Mouse (Mus musculus) skeletal muscle tissue, adult 2 months (tissue): ENCODE data around the gene Ttll11.

Source experiments
- DNase-seq: peaks from one replicate; pipeline ENCODE4 v3.0.0-alpha.2; 2012; ENCODE audit warnings: low read depth, low spot score

Gene Ttll11

DNA sequence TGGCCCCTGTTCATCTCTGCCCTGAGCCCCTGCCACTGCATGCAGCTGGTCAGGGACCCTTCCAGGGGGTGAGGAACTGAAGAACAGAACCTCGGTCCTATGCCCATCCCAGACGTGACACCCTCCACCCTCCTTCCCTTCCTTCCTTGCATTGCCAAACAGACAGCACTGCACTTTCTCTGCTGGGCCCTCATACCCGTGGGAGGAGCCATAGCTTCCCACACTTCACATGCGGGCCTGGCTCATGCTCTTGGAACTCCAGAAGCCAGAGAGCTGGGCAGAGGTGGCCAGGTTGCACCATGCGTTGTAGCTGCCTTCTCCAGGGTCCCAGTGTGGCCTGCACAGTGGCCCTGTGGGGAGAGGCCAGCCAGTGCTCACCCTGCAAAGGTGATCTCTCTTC, 251.1 kb downstream of the Ttll11 start:
- DNase-seq = no peak

DNA sequence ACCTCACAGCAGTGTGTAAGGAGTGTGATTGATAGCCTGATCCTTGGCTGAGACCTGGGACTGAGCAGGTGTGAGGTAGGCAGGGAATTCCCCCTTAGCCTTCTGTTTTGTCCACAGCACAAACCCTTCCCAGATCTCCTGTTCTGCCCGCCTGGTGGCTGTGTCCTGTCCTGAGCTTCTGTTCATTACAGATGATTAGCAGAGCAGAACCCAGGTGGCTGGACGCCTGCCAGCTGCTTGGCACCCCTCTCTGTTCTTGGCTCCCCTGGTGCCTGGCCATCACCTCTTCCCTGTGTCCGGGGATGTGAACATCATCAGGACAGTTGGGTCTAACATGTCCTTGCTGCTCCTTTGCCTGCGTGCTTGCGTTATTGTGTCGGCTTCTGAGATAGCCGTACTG, 256.0 kb downstream of the Ttll11 start:
- DNase-seq = no peak

DNA sequence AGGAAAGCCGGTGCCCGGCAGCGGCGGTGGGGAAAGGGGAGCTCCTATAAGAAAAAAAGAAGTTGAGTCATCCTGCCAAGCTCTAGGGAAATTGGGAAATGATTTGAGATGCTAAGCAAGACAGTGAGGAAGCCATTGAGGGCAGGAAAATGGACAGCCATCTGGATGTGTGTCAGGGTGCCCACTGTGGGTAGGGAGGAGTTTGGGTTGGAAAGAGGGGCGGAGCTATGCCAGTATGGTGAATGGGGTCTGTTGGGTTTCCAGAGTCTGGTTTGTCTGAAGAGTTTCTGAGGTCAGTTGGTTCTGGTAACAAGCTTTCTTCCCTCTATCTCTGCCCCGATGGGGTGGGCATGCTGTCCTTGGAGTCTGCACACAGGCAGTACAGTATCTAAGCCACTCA, 256.4 kb downstream of the Ttll11 start:
- no peak for DNase-seq

DNA sequence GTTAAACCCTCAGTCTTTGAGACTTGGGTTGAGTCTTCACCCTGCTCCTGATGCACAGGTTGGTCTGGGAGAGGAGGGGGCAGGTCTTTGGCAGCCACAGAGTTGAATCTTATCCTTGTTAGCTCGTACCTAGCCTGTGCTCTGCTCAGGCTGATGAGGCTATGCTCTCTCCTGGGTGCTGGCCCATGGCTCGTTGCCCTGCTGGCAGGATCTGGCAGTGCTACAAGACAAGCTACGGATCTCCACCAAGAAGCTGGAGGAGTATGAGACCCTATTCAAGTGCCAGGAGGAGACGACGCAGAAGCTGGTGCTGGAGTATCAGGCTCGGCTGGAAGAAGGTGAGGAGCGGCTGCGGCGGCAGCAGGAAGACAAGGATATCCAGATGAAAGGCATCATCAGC, 256.9 kb downstream of the Ttll11 start:
- DNase-seq = no peak

DNA sequence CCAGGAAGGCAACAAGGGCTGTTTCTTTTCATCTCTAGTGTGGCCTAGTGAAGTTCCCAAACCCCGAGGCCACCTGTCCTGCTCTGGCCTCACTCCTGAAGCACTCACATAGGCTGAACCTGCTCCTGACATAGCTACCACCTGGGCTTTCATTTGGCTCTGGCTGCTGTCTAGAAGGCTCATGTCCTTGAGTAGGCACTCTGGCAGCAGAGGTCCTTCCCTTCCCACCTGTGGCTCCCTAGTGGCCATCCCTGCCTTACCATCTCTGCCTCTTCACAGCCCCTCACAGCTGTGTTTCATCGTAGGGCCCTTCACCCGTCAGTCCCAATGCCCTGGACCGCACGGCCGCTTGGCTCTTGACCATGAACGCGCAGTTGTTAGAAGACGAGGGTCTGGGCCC, 258.8 kb downstream of the Ttll11 start:
- DNase-seq = no peak

DNA sequence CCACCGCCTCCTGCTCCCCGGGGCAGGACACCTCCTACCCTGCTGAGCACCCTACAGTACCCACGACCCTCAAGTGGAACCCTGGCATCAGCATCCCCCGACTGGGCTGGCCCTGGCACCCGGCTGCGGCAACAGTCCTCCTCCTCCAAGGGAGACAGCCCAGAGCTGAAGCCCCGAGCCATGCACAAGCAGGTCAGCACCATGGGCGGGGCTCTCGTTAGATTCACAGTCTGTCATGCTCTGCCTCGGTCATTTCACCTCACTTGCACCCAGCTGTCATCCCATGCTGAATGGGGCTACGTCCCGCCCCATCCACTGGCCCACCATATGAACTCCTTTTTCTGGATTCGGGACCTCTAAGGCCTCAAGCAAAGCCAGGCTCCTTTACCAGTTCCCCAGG, 259.2 kb downstream of the Ttll11 start:
- no peak for DNase-seq

DNA sequence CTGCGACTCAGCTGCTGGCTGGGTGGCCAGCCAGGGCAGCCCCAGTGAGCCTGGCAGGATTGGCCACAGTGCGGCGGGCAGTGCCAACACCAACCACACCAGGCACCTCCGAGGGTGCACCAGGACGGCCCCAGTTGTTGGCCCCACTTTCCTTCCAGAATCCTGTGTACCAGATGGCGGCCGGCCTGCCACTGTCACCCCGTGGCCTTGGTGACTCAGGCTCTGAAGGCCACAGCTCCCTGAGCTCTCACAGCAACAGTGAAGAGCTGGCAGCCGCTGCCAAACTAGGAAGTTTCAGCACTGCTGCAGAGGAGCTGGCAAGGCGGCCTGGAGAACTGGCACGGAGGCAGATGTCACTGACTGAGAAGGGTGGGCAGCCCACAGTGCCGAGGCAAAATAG, 259.6 kb downstream of the Ttll11 start:
- peak; percentile 70 for DNase-seq

DNA sequence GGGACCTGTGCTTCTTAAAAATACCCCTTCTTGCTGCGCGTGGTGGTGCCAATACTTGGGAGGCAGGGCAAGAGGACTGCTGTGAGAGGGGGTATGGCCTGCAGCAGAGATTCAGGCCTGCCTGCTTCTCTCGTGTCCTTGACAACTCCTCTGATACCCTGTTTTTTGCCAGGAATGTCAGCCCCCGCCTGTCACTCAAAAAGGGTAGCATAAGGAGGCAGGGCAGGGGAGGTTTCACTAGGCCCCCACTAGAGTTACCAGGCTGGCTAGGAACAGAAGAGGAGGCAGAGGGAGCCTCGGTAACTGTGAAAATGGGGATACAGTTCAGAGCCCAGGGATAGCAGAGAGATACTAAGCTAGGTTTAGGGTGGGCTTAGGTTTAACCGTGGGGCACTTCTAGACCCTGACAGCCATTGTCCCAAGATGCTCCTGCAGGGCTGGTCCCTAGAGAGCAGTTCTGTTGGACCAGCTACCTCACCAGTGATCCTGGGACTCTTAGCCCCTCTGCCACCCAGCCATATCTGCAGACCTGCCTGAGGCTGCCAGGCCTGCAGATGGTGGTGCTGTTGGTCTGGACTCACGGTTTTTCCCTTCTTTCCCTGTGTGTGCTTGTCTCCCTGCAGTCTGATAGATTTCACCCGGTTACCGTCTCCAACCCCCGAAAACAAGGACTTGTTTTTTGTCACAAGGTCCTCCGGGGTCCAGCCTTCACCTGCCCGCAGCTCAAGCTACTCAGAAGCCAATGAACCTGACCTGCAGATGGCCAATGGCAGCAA, 260.3 kb downstream of the Ttll11 start:
- DNase-seq = no peak

DNA sequence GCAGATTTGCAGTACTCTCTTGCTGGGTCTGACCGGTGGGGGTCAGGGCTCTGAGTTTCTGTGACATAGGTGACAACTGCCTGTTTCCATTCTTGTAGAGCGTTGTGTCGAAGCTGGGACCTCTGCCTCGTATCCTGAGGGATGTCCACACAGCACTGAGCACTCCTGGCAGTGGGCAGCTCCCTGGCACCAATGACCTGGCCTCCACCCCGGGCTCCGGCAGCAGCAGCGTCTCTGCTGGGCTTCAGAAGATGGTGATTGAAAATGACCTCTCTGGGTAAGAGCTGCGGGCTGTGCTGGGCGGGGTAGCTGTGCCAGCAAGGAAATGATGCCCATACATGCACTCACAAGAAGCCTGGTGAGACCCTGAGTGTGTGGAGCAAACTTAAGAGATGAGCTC, 261.1 kb downstream of the Ttll11 start:
- DNase-seq = no peak

DNA sequence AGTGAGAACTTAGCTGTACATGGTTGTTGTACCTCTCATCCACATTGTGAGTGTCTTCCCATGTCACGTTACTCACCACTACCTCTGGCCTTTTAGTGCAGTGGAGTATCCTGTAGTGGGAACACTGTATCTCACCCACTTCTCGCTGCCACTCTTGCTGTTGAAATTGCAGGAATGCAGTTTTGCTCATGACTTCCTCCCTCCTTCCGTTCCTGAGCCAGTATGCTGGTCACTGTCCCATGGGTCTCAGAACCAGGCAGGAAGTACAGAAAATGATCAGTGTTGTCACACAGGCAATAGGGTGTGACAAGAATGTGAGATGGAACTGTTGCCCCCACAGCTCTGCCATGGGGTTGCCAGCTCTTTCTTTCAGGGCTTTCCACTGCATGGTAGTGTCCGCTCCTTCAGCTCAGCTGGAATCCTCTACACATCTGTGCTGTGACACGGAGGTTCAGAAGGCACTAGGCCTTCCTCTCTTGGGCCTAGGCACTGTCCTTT, 261.7 kb downstream of the Ttll11 start:
- DNase-seq = no peak

DNA sequence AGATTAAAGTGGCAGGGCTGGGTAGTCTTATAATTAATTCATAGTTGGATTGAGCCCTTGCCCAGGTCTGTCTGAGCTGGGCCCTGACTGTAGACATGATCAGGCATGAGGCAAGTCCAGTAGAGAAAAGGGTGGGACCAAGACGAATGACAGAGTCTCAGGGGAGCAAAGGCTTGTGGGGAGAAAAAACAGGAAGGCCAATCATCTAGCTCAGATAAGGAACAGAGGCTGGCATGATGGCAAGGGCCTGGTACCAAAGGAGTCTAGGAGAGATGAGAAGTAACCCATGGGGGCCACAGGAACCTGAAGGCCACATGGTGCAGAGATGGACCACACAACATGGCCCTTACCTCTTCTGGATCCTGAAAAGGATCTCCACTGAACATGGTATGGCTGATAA, 263.5 kb downstream of the Ttll11 start:
- no peak for DNase-seq

DNA sequence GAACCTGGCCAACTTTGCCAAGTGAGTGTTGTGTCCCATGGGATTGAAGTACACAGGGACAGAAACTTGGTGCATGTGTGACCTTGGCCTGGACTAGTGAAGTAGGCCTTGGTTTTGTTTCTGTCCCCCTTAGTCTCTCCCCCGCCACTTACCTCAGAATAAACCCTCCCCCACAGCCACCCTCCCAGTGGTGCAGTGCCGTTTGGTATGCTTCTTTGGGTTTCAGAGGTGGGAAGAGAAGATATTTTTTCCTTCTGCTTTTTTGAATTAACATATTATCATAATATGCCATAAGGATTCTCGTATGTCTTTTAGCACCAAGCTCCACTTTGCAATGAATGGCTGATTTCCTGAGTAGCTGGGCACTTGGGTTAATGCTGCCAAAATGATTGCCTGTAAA, 264.2 kb downstream of the Ttll11 start:
- no peak for DNase-seq

DNA sequence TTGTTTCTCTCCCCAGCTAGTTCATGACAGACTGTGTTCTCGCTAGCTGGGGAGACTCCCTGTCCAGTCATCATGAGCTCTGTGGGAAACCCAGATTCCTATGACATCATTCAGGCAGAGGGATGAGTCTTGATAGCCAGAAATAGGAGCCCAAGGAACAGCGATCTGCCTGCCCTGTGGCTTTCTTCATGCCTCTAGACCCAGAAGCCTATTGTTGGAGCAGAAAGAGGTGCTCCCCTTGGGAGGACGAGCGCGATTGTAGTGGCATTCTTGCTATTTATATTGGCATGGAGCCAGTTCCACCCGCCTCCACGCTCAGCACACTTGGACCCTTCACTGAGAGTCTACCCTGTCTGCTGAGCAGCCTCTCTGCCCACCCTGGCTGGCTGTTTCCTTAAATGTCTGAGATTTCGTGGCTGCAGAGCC, 265.0 kb downstream of the Ttll11 start:
- peak; percentile 65 for DNase-seq

DNA sequence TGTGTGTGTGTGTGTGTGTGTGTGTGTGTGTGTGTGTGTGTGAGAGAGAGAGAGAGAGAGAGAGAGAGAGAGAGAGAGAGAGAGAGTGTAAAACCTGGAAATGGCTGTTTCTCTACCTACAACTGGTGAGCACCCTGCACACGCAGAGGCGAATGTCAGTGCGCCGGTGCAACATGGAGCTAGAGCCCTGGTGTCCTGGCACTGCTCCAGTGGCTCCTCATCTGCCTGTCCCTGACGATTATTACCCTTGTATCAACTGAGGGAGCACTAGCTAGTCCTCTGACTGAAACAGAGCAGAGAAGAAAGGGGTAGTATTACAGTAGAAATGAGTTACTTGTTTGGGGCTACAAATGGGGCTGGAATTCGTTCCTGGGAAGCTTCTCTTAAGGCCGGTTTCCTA, 266.3 kb downstream of the Ttll11 start:
- no peak for DNase-seq

DNA sequence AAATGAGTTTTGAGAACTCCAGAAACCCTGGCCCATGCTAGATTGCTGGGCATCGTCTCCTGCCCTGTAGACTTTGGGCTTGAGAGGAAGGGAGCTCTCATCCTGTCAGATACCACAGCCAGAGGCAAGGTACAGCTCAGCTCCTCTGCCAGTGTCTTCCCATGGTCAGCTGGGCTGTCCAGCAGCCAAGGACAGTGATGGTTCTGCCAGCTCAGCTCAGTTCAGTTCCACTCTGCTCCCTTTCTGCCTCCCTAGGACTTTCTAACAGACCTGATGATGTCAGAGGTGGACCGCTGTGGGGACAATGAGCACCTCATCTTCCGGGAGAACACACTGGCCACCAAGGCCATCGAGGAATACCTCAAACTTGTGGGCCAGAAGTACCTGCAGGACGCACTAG, 267.1 kb downstream of the Ttll11 start:
- no peak for DNase-seq

DNA sequence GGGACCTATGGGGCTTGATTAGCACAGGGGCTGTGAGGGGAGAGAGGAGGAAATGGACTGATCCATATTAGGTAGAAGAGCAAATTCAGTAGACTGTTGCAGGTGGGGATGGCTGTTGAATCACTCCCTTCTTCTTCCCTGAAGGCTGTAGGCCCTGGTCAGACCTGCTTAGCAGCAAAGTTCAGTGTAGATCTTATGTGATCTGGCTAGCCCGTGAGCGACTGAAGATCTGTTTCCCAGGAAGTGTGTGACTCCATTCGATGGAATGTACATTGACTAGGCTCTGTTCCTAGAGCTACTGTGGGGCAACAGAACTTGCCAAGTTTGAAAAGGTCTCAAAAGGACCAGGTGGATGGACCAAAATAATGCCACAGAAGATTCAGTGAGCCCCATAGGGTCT, 276.5 kb downstream of the Ttll11 start:
- no peak for DNase-seq

DNA sequence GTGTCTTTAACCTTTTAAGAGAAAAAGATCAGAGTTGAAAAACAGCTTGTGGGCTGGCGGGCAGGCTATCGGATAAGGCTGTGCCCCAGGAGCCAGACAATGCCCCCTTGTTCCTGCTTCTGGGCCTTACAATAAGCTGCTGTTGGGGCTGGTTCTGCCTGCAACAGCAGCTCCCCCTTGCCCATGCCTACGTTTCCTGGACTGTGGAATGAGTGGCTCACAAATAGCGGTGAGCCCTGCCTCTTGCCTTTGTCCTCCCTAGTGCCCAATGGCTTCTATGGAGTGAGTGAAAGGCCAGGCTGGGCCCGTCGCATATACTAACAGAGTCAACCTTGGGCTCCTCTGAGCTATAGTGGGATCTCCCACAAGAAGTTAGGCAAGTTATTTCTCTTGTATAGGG, 277.1 kb downstream of the Ttll11 start:
- DNase-seq = no peak

DNA sequence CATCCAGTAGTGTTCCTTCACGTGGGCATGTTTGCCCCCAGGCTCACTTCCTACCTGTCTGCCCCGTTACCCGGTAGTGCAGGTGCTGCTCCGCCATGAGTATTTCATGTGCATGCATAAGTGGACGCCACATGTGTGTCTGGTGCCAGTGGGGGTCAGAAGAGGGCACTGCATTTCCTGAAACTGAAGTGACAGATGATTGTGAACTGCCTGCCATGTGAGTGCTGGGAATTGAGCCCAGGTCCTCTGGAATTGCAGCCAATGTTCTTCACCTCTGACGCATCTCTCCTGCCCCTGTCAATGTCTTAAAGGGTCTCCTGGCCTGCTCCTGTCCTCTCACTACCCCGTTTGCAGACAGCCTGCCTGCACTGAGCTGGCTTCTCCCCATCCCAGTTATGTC, 277.7 kb downstream of the Ttll11 start:
- no peak for DNase-seq
